Mouse (Mus musculus): ENCODE measurements around the gene Kirrel.
"Not testable (repeated sequence)": the region's sequence is repeated elsewhere in the genome, so short reads cannot be mapped to it uniquely, and the experiment has no call there.

Kirrel gene

GRCm38 (mm10) chr3:87136782-87137181 lies 37.8 kb downstream of the Kirrel start:
- DNase-seq (ENCODE audit: low spot score in 2 of 2): peak; percentile 30 to 40

GRCm38 (mm10) chr3:87134951-87135350 lies 39.6 kb downstream of the Kirrel start:
- DNase-seq (ENCODE audit: low spot score in 2 of 2): no peak

DNA sequence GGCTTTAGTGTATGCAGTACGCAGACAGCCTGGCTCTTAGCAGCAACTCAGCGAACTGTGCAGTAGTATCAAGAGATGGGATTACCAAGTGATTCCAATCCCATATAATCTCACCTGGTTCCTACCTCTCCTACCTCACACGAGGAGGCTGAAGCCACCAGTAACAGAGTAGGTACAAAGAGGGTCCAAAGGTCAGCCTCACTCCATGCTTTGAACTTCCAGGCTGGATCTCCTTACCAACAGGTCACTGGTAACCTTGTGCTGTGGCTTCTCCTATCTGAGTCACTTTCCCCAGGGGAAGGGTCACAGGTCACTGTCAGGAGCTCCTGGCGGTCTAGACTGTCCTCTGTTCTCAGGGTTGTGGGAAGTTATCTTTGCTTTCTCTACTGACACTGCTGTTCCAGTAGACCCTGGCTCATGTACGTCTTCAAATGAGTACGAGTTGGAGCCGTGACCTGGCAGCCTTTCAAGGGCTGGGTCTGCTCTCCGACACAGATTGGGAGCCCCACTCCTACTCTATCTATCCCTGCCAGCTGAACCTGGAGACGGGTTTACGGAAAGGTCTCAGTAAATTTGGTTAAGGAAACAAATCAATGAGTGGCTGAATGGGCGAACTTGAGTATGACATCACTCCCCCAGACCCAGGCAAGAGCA lies 42.7 kb downstream of the Kirrel start:
- DNase-seq (ENCODE audit: low spot score in 2 of 2): no peak

DNA sequence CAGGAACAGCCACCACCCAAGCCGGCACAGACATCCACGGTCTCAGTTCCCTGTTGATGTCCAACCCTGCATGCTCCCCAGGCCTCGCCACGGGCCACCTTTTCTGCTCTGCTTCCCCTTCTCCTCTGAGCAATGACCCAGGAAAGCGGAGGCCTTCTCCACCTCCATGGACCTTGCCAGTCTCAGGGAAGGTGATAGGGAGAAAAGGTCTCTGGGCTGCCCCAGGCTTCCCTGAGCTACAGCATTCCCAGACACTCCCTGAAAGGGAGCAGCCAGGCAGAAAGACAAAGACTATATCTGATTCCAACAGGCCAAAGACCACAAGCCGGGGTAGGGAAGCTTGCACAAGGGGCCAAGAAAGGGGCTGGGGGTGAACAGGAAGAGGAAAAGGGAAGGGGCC lies 43.6 kb downstream of the Kirrel start:
- no peak for DNase-seq (ENCODE audit: low spot score in 2 of 2)

GRCm38 (mm10) chr3:87123795-87124194 lies 50.8 kb downstream of the Kirrel start:
- DNase-seq (ENCODE audit: low spot score in 2 of 2): no peak

DNA sequence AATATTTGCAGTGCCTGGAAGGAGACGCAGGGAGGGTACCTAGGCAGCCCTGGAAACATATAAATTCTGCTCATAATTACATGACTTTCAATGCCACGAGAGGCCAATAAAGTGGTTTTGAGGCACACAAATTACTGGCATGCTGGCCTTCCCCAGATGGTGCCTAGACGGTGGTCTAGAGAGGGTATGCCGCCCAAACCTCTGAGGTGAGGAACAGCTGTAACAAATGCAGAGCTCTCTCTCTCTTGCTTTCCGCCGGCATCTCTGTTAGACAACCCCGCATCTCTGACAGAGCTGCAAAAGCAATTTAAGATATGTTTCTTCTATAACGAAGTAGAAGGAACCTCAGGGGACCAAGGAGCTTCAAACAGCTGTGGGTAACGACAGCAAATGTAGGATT lies 56.3 kb downstream of the Kirrel start:
- DNase-seq (ENCODE audit: low spot score in 2 of 2): no peak

GRCm38 (mm10) chr3:87117632-87118031 lies 56.9 kb downstream of the Kirrel start:
- DNase-seq (ENCODE audit: low spot score in 2 of 2): no peak

- no peak for DNase-seq (ENCODE audit: low spot score in 2 of 2)
Observed at GRCm38 (mm10) chr3:87115726-87116540, 58.6 kb downstream of the Kirrel start.

DNA sequence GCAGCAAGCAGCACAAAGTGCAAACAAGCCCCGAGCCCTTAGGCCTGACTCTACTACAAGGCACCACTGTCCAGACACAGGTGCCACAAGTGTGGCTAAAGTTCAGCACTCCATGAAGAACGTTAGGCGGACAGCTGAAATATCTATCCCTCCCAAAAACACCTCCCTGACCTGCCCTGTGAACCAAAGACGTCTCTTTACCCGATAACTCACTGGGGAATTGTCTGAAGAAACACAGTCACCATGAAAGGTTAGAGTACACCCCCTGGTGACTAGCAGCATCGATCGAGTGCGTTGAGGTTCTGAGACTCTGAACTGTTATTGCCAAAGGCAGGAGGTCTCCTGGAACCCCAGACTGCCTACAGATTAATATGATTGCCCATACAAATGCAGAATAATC lies 59.3 kb downstream of the Kirrel start:
- DNase-seq (ENCODE audit: low spot score in 2 of 2): no peak

GRCm38 (mm10) chr3:87114801-87115200 lies 59.7 kb downstream of the Kirrel start:
- DNase-seq (ENCODE audit: low spot score in 2 of 2): no peak

DNA sequence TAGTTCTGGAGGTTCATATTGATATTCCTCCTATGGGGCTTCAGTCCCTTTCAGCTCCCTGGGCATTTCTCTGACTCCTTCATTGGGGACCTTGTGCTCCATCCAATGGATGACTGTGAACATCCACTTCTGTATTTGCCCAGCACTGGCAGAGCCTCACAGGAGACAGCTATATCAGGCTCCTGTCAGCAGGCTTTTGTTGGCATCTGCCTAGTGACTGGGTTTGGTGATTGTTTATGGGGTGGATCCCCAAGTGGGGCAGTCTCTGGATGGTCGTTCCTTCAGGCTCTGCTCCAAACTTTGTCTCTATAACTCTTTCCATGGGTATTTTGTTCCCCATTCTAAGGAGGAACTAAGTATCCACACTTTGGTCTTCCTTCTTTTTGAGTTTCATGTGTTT lies 60.7 kb downstream of the Kirrel start:
- DNase-seq (ENCODE audit: low spot score in 2 of 2): not testable (repeated sequence)

DNA sequence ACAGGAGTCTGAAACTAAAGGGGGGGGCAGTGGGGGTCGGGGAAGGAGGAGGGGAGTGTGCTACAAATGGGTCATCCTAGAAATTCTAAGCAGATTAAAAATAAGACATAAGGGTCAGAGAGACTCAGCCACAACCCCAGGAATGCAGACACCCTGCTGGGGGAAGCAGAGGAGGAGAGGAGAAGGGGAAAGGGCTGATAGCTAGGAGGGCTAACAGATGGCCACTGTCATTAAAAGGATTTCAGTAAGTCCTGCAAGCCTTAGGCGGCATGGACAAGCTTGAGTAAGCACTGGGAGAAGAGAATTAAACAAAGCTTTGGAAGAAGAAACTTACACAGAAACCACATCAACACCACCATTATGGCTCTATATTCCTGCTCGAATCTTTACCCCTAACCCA lies 62.3 kb downstream of the Kirrel start:
- no peak for DNase-seq (ENCODE audit: low spot score in 2 of 2)

DNA sequence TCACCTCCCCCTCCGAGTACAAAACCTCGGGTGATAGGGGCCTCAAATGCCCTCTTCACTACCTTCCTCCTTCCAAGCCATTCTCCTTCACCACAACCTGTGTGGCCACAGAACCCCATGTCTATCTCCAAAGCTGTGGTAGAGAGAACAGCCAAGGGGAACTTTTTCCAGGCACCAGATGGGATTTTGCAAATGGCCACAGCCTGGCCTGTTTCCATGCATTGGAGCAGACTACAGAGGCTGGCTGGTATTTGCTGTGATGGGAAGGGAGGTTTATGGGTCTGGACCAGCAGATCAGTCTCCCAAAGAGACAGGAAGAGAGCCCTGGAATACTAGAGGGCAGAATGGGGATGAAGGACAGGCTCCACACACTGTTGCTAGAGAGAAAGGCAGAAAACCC lies 69.7 kb downstream of the Kirrel start:
- no peak for DNase-seq (ENCODE audit: low spot score in 2 of 2)

DNA sequence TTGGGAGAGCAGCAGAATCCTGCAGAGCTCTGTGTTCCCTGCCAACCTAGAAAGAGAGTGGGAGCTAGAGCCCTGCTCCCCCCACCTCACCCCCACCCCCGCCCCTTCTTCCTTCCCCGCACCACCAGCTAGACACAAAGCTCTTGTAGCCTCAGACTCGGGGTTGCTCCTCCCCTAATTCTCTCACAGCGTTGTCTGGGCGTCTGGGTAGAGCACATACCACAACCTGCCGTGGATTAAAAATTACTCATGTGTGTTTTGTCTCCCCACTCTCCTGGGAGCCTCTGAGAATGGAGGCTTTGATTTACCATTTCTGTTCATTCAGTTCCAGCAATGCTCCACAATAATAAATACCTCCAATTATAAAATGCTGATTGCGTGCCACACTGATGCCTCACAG lies 72.2 kb downstream of the Kirrel start:
- DNase-seq (ENCODE audit: low spot score in 2 of 2): no peak

- no peak for DNase-seq (ENCODE audit: low spot score in 2 of 2)
Observed at GRCm38 (mm10) chr3:87100911-87101310, 73.6 kb downstream of the Kirrel start.

GRCm38 (mm10) chr3:87097969-87098946 lies 76.3 kb downstream of the Kirrel start:
- DNase-seq (ENCODE audit: low spot score in 2 of 2): no peak

- DNase-seq (ENCODE audit: low spot score in 2 of 2): no peak
Observed at GRCm38 (mm10) chr3:87097205-87097604, 77.3 kb downstream of the Kirrel start.

DNA sequence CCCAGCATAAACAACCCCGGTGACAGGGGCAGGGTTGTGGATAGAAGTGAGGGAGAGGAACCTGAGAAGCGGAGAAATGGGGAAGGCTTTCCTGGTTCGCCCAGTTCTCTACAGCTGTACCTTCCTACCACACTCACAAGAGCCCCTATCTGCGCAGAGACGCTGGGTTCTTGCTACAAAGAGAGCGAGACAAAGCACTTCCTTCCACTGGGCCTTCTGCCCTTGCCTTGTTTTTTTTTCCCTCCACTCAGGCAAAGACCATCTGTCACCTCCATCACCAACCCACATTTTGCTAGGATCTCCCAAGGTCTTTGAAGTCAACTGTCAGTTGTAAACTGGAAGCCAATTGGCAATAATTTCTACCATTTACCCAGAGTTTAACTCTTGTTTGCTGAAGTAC lies 80.8 kb downstream of the Kirrel start:
- no peak for DNase-seq (ENCODE audit: low spot score in 2 of 2)

GRCm38 (mm10) chr3:87089694-87090565 lies 84.6 kb downstream of the Kirrel start:
- DNase-seq (ENCODE audit: low spot score in 2 of 2): peak; percentile 29 to 71

GRCm38 (mm10) chr3:87087146-87087545 lies 87.4 kb downstream of the Kirrel start:
- DNase-seq (ENCODE audit: low spot score in 2 of 2): no peak

DNA sequence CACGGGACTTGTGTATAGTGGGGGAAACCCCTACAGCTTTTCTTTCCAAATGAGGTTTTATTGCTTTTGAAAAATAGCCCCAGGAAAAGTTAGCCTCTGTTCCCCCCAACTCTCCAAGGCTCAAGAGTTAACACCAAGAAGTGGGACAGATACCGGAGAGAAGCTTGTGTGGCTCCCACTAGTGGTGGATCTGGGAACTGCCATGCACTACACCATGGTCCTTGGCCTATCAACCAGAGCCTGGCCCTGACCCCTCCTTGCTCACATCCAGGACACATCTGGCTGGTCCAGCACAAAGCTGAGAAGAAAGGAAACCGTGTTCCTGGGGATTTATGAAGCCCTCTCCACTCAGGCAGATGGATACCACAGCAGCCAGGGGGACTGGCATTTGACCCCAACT lies 92.3 kb downstream of the Kirrel start:
- peak; percentile 14 to 57 for DNase-seq (ENCODE audit: low spot score in 2 of 2)

All from thymus, postnatal 10 days (tissue).